Mouse (Mus musculus) midbrain, embryonic 11.5 days (tissue): Measurements from ENCODE around the gene Hspa12a. TPM values are rescaled to one million over a fixed set of nuclear protein-coding genes. Genes with fewer than 3 reads are reported as not detected.

Experiments used
- ATAC-seq: fragments of 200-750 bp; cut with Nextera tagmentation; 2 replicates; pipeline ENCODE4 v1.8.0; 2017; ENCODE audit warnings: moderate TSS enrichment, moderate library complexity; ENCODE audit not compliant: low FRiP score
- DNase-seq: peaks from one replicate; pipeline ENCODE4 v3.0.0; 2015; ENCODE audit warnings: low spot score; ENCODE audit errors: missing footprints
- H3K27ac ChIP-seq: fragments of 300-500 bp; sonication (generic); 2 replicates; pipeline ENCODE4 v1.5.1; 2014; ENCODE audit warnings: low read depth, low read length
- H3K27me3 ChIP-seq: fragments of 300-500 bp; sonication (generic); 2 replicates; pipeline ENCODE4 v1.6.1; 2014; ENCODE audit warnings: mild to moderate bottlenecking, low read length, moderate library complexity, mixed read lengths; ENCODE audit not compliant: control insufficient read depth, insufficient read depth
- H3K36me3 ChIP-seq: fragments of 300-500 bp; sonication (generic); 2 replicates; pipeline ENCODE4 v1.6.1; 2014; ENCODE audit warnings: mild to moderate bottlenecking, low read length, moderate library complexity, mixed read lengths; ENCODE audit not compliant: control insufficient read depth, insufficient read depth
- H3K4me1 ChIP-seq: fragments of 300-500 bp; sonication (generic); 2 replicates; pipeline ENCODE4 v1.6.1; 2014; ENCODE audit warnings: low read length; ENCODE audit not compliant: control insufficient read depth, insufficient read depth
- H3K4me2 ChIP-seq: fragments of 300-500 bp; sonication (generic); 2 replicates; pipeline ENCODE4 v1.6.1; 2014; ENCODE audit warnings: mild to moderate bottlenecking, moderate library complexity
- H3K4me3 ChIP-seq: fragments of 300-500 bp; sonication (generic); 2 replicates; pipeline ENCODE4 v1.5.1; 2014; ENCODE audit warnings: low read depth, low read length
- H3K9ac ChIP-seq: fragments of 300-500 bp; sonication (generic); 2 replicates; pipeline ENCODE4 v1.6.1; 2014; ENCODE audit warnings: low read length
- H3K9me3 ChIP-seq: fragments of 300-500 bp; sonication (generic); 2 replicates; pipeline ENCODE4 v1.6.1; 2016; ENCODE audit warnings: low read length; ENCODE audit not compliant: control insufficient read depth
- WGBS: fragments of 180-500 bp; shearing (Covaris S2); extraction: QIAGEN DNeasy Blood & Tissue Kit; methylation state at CpG from one replicate; pipeline ENCODE4 v1.1.7; 2014; 5-methylcytosine and 5-hydroxymethylcytosine counted together
- polyA plus RNA-seq: library from polyadenylated mRNA; unstranded; fragments of >200 nt; fragmentation: Nextera tagmentation; extraction: Ambion mirVana; gene quantifications from 2 replicates; pipeline ENCODE4 v1.2.1, GENCODE M21; 2014

The Hspa12a gene
- polyA plus RNA-seq, 1 experiment from 2014 or later = 9.3 TPM

- Histone ChIP-seq H3K4me3 (no peak overlapping the region), H3K4me1 (no peaks in the 10 kb centered on the region; the same call in 1 of the 2 replicates), H3K4me2 (no peak overlapping the region), H3K27me3 (no peaks in the 10 kb centered on the region), H3K9me3 (no peaks in the 10 kb centered on the region), H3K9ac (no peak overlapping the region), H3K36me3 (no peaks in the 10 kb centered on the region), H3K27ac (no peak overlapping the region)
- peak; percentile 70 for ATAC-seq
- DNase-seq = peak; percentile 93
- 9% methylated on average over 3 of the region's 3 CpGs for WGBS
Observed at GRCm38 (mm10) chr19:58806364-58806763, 137.1 kb downstream of the Hspa12a start.

GRCm38 (mm10) chr19:58805191-58805779 lies 138.2 kb downstream of the Hspa12a start:
- WGBS = 92% methylated on average over 9 of the region's 9 CpGs
- no peak for ATAC-seq
- no peaks in the 10 kb centered on the region for H3K9me3 ChIP-seq
- DNase-seq = peak; percentile 31
- H3K36me3 ChIP-seq = no peaks in the 10 kb centered on the region
- no peak overlapping the region for H3K4me3 ChIP-seq
- H3K4me1 ChIP-seq = no peaks in the 10 kb centered on the region; the same call in 1 of the 2 replicates
- H3K9ac ChIP-seq = no peak overlapping the region
- H3K4me2 ChIP-seq = no peak overlapping the region
- no peaks in the 10 kb centered on the region for H3K27me3 ChIP-seq
- H3K27ac ChIP-seq = no peak overlapping the region

GRCm38 (mm10) chr19:58795114-58795669 lies 148.3 kb downstream of the Hspa12a start:
- H3K4me3 ChIP-seq = no peak overlapping the region
- H3K27me3 ChIP-seq = no peaks in the 10 kb centered on the region
- H3K27ac ChIP-seq = no peak overlapping the region
- H3K9ac ChIP-seq = no peak overlapping the region
- H3K4me1 ChIP-seq = peaks cover 5% of the 10 kb centered on the region
- WGBS = 89% methylated on average over 12 of the region's 12 CpGs
- 0 out of 2 replicates have a peak, but pooled peaks cover 2% of the 10 kb centered on the region for H3K36me3 ChIP-seq
- no peak for ATAC-seq
- H3K9me3 ChIP-seq = no peaks in the 10 kb centered on the region
- no peak for DNase-seq
- no peak overlapping the region for H3K4me2 ChIP-seq

- WGBS = 53% methylated on average over 10 of the region's 10 CpGs
- 0 out of 2 replicates have a peak, but pooled peaks cover 2% of the 10 kb centered on the region for H3K36me3 ChIP-seq
- DNase-seq (no peak), ATAC-seq (no peak)
- peaks cover 5% of the 10 kb centered on the region for H3K4me1 ChIP-seq
- no peak within 1 kb of the TSS for H3K27ac ChIP-seq
- no peaks in the 10 kb centered on the region for H3K27me3 ChIP-seq
- H3K9me3 ChIP-seq = no peaks in the 10 kb centered on the region
- no peak within 1 kb of the TSS for H3K4me2 ChIP-seq
- H3K9ac ChIP-seq = no peak within 1 kb of the TSS
- H3K4me3 ChIP-seq = no peak within 1 kb of the TSS
Observed at GRCm38 (mm10) chr19:58794284-58794683, 149.2 kb downstream of the Hspa12a start, which contains the start of gene 1700019N19Rik. Gene 1700019N19Rik, minus strand, starts transcription at chr19:58794461.

GRCm38 (mm10) chr19:58789194-58789593 lies 154.3 kb downstream of the Hspa12a start:
- Histone ChIP-seq H3K36me3 (no peaks in the 10 kb centered on the region), H3K9ac (no peak overlapping the region), H3K4me2 (no peak overlapping the region), H3K4me1 (no peaks in the 10 kb centered on the region), H3K27ac (no peak overlapping the region), H3K4me3 (no peak overlapping the region), H3K9me3 (no peaks in the 10 kb centered on the region), H3K27me3 (no peaks in the 10 kb centered on the region)
- 80% methylated on average over 11 of the region's 11 CpGs for WGBS
- DNase-seq (no peak), ATAC-seq (no peak)

- Histone ChIP-seq H3K36me3 (no peaks in the 10 kb centered on the region), H3K4me1 (0 out of 2 replicates have a peak, but pooled peaks cover 3% of the 10 kb centered on the region), H3K9me3 (no peaks in the 10 kb centered on the region), H3K9ac (no peak overlapping the region), H3K4me2 (no peak overlapping the region), H3K27me3 (no peaks in the 10 kb centered on the region), H3K4me3 (no peak overlapping the region), H3K27ac (no peak overlapping the region)
- WGBS = 41% methylated on average over 7 of the region's 7 CpGs
- DNase-seq = no peak
- no peak for ATAC-seq
Observed at GRCm38 (mm10) chr19:58783938-58784337, 159.5 kb downstream of the Hspa12a start.

GRCm38 (mm10) chr19:58781566-58781965 lies 161.9 kb downstream of the Hspa12a start:
- no peaks in the 10 kb centered on the region for H3K9me3 ChIP-seq
- 41% methylated on average over 4 of the region's 4 CpGs for WGBS
- H3K4me1 ChIP-seq = 0 out of 2 replicates have a peak, but pooled peaks cover 3% of the 10 kb centered on the region
- H3K4me2 ChIP-seq = no peak overlapping the region
- H3K4me3 ChIP-seq = no peak overlapping the region
- no peaks in the 10 kb centered on the region for H3K36me3 ChIP-seq
- H3K27ac ChIP-seq = no peak overlapping the region
- no peaks in the 10 kb centered on the region for H3K27me3 ChIP-seq
- no peak overlapping the region for H3K9ac ChIP-seq
- ATAC-seq = no peak
- no peak for DNase-seq

GRCm38 (mm10) chr19:58776461-58776860 lies 167.0 kb downstream of the Hspa12a start:
- H3K9me3 ChIP-seq = no peaks in the 10 kb centered on the region
- no peaks in the 10 kb centered on the region for H3K27me3 ChIP-seq
- H3K4me2 ChIP-seq = no peak overlapping the region
- no peak for ATAC-seq
- no peak for DNase-seq
- H3K36me3 ChIP-seq = no peaks in the 10 kb centered on the region
- H3K4me3 ChIP-seq = no peak overlapping the region
- H3K4me1 ChIP-seq = no peaks in the 10 kb centered on the region
- WGBS = 81% methylated on average over 5 of the region's 5 CpGs
- no peak overlapping the region for H3K9ac ChIP-seq
- H3K27ac ChIP-seq = no peak overlapping the region

GRCm38 (mm10) chr19:58767329-58767728 lies 176.1 kb downstream of the Hspa12a start:
- Histone ChIP-seq H3K4me1 (no peaks in the 10 kb centered on the region), H3K27ac (no peak overlapping the region), H3K4me2 (no peak overlapping the region), H3K4me3 (no peak overlapping the region), H3K27me3 (no peaks in the 10 kb centered on the region), H3K9ac (no peak overlapping the region), H3K36me3 (no peaks in the 10 kb centered on the region), H3K9me3 (no peaks in the 10 kb centered on the region)
- DNase-seq (peak; percentile 44), ATAC-seq (no peak)
- 26% methylated on average over 6 of the region's 6 CpGs for WGBS
